Mouse (Mus musculus) liver, postnatal 0 days (tissue): ENCODE measurements around the gene Txlng.

Experiments
- CTCF ChIP-seq: sonication (generic); IDR thresholded peaks from 2 replicates; pipeline ENCODE4 v1.5.1; 2016; ENCODE audit warnings: antibody characterized with exemption, low read depth
- EP300 ChIP-seq: IDR thresholded peaks from 2 replicates; pipeline ENCODE4 v1.6.1; 2016; ENCODE audit warnings: antibody characterized with exemption, low read depth, mild to moderate bottlenecking

GRCm38 (mm10) chrX:162788372-162788771 lies 40.9 kb downstream of the Txlng start:
- TF ChIP-seq CTCF (no peak), EP300 (no peak)
